Mouse (Mus musculus) mature B cell (primary cell): Measurements from ENCODE around the gene Sgce.
"Not testable (repeated sequence)": the region's sequence is repeated elsewhere in the genome, so short reads cannot be mapped to it uniquely, and the experiment has no call there.

Experiments used
- in situ Hi-C: fragments of 300-500 bp; cut with MboI; formaldehyde crosslinking; loops from 2 replicates; pipeline ENCODE4 v1.14.3; 2019

The Sgce gene

GRCm38 (mm10) chr6:4722739-4723138, 24.3 kb downstream of the Sgce start:
- in situ Hi-C loops = no loop called here

DNA sequence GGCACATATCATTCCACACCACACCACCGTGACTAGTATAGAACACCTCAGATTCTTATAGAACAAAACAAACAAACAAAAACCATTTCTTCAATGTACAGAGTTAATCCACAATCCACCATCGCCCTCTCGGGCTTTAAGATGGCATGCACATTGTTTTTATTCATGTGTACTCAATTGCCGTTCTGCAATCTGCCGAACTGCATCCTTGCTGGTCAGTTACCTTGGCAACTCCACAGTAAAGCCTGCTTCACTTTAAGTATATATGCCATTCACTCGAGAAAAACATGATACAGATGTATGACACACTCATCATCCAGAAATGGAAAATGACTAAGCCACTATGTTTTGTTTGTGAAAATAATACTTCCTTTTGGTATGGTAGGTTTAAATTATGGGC, 24.9 kb downstream of the Sgce start:
- in situ Hi-C loops = no loop called here

DNA sequence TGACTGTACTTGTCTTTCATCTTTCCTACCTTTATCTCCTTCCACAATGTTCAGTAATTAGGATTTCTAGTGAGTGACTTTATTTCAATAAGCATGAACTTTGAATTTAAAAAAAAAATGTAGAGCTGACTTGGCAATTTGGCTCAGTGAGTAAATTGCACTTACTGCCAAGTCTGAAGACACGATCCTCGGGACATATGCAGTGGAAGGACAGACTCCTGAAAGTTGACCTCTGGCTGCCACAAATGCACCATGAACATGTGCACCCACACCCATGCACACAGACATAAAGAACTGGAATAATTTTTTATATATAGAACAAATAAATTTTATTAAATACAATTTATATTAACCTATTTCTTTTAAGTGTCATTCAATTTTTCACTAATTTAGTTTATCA, 29.7 kb downstream of the Sgce start:
- in situ Hi-C loops = no loop called here

GRCm38 (mm10) chr6:4716171-4716570, 30.8 kb downstream of the Sgce start:
- in situ Hi-C loops = no loop called here

DNA sequence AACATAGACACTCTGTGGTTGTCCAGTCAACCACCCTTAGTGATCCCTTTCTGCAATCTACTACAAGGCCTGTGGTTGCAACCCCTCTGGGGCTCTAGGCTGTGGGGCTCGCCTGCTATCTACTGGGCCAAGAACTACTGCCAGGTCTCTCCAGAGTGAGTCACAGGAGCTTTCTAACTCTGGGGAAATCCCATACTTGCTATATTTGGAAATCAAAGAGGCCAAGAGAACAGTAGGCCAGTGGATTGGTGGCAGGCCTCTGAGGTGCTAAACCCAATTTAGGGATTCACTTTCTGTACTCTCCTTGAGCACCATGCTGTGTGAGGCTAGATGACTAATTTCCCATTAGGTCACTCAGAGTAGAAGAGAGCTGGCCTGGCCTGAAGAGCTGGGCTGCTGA, 38.0 kb downstream of the Sgce start:
- in situ Hi-C loops = no loop called here

DNA sequence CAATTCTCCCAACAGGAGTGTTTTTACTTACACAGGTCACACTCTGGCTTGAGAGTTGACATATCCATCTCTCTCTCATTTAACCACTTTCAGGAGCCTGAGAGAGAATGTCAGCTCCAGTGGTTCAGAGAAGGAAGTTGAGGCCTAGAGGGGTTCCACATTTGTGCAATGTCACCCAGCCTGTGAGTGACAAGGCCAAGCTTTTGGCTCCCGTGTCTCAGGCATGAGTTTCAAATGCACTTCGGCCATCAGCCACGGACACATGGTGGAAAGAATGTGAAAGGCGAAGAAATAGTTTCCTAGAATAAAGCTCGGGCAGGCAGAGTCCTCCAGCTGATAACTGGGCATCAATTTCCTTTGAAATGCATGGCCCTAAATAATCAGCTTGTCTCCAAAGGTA, 40.6 kb downstream of the Sgce start:
- in situ Hi-C loops = no loop called here

DNA sequence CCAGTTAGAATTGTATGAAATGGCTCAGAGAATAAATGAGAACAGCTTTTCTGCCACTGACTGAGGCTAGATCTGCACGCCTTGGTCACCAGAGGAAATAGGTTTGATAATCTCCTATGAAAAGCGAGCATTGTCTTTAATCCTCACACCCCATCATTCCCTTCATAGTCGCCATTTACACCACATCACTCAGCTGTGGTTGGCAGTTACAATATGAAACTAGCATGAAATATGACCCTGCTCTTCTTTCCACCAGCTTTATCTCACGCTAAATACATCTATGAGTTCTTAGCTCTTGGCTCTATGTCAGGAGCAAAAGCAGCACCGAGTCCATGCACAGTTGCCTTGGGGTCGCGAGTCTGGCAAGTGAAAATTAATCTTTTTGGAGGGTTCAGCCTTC, 43.1 kb downstream of the Sgce start:
- in situ Hi-C loops = no loop called here

DNA sequence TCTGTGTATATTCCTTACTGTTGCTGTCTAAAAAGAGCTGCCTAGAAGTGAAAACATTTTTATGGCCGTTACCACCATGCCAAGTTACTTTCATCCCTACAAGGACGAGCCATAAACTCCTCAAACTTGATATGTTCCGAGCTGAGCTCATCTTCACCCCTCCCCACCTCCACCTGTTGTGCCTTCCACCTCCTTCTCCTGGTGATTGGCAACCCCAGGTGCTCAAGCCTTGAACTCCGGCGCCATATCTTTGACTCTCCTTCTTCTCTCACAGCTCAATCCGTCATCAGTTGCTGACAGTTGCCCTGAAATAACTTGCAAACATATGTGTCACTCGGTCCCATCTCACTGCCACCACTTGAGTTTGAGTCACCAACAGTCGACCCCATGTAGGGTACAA, 45.4 kb downstream of the Sgce start:
- in situ Hi-C loops = no loop called here

DNA sequence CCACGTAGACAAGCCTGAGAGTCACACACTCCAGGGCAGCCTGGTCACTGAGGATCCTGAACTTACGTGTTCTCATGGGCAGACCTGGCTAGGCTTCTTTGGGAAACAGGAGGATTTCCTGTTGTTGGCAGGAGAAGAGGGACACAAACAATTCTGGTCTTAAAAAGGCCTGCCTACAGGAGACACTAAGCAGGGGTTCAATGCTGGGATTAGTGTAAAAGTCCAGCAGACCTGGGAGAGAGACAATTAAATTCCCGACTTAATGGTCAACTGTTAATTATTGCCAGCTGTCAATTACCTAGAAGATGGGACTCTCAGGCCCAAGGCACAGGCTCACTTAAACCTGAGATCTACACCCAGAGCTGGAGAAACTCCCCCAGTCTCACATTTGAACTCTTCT, 51.2 kb downstream of the Sgce start:
- in situ Hi-C loops = no loop called here

GRCm38 (mm10) chr6:4694672-4695231, 52.3 kb downstream of the Sgce start:
- in situ Hi-C loops = no loop called here

DNA sequence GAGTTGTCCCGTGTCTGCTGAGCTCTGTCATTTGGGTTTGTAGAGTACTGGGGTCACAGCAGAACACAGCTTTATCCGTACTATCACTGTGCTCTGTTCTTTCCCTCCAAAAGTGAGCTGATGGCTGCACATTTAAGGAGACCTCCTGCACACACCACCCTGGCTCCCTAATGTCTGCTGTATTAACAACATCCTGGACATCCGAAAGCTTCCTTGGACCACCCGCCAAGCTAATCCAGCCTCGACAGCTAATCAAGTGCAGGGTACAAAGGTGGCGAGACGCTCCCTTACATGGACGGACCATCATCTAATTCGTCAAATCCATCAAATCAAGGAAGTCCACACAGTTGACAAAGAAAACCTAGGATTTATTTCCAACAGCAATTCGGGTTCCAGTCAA, 53.5 kb downstream of the Sgce start:
- in situ Hi-C loops = no loop called here

- in situ Hi-C loops = no loop called here
Observed at GRCm38 (mm10) chr6:4690438-4690837, 56.6 kb downstream of the Sgce start.

GRCm38 (mm10) chr6:4684706-4685340, 62.2 kb downstream of the Sgce start:
- in situ Hi-C loops = no loop called here

- in situ Hi-C loops = no loop called here
Observed at GRCm38 (mm10) chr6:4680576-4680975, 66.4 kb downstream of the Sgce start.

- in situ Hi-C loops = no loop called here
Observed at GRCm38 (mm10) chr6:4679981-4680380, 67.0 kb downstream of the Sgce start.

- in situ Hi-C loops = no loop called here
Observed at GRCm38 (mm10) chr6:4677356-4677761, 69.6 kb downstream of the Sgce start.

- in situ Hi-C loops = no loop called here
Observed at GRCm38 (mm10) chr6:4665154-4665553, 81.9 kb downstream of the Sgce start.

- in situ Hi-C loops = no loop called here
Observed at GRCm38 (mm10) chr6:4664313-4664712, 82.7 kb downstream of the Sgce start.

GRCm38 (mm10) chr6:4663516-4663915, 83.5 kb downstream of the Sgce start:
- in situ Hi-C loops = no loop called here

DNA sequence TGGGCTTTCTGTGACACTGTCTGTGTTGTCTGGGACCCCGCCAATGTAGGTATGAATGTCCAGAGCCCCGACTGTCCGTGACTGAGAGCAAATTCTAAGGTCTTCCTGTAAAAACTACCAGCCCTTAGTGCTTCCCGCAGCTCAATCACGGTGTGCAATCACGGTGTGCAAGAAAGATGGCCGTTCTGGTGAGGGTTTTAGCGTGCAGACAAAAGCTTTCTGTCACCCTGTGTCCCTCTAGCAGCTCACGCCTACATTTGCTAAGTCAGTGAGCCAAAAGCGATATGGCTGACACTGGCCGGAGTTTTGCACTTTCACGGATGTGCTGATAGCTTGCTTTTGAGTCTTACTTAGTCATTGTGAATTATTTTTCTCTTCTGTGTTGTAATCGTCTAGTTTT, 88.1 kb downstream of the Sgce start:
- in situ Hi-C loops = no loop called here

DNA sequence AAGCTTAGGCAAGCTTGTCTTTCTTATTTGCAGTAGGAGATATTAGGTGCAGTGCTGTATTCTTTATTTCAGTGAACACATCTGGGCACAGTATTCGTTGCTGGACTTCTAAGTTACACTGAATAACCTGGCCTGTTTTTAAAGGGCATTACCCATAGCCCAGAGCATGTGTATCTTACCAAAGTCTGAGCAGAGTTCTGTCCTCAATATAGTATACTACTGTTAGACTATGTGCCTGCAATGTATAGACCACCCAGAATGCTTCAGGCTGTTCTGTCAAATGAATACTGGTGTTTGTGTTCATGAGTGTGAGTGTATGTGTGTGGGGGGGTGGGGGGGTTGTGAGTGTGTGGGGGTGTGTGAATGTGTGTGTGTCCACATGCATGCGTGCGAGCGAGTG, 91.1 kb downstream of the Sgce start:
- in situ Hi-C loops = no loop called here

- in situ Hi-C loops = no loop called here
Observed at GRCm38 (mm10) chr6:4655466-4655865, 91.5 kb downstream of the Sgce start.

GRCm38 (mm10) chr6:4653741-4654140, 93.3 kb downstream of the Sgce start:
- in situ Hi-C loops = not testable (repeated sequence)

GRCm38 (mm10) chr6:4652596-4653134, 94.3 kb downstream of the Sgce start:
- in situ Hi-C loops = no loop called here
